Mouse (Mus musculus) forebrain, embryonic 11.5 days (tissue): ENCODE data around the gene Kars. TPM values are rescaled to one million over a fixed set of nuclear protein-coding genes. Genes with fewer than 3 reads are reported as not detected.

ENCODE experiments used
- ATAC-seq: fragments of 200-750 bp; cut with Nextera tagmentation; replicated peaks from 2 replicates; pipeline ENCODE4 v1.8.0; 2017; ENCODE audit warnings: moderate TSS enrichment; ENCODE audit not compliant: low FRiP score
- DNase-seq: peaks from one replicate; pipeline ENCODE4 v3.0.0-alpha.2; 2017; ENCODE audit warnings: low spot score
- H3K27ac ChIP-seq: fragments of 300-500 bp; sonication (generic); 2 replicates; pipeline ENCODE4 v1.5.1; 2014; ENCODE audit warnings: low read depth, low read length
- H3K27me3 ChIP-seq: fragments of 300-500 bp; sonication (generic); 2 replicates; pipeline ENCODE4 v1.6.1; 2014; ENCODE audit warnings: mild to moderate bottlenecking, low read length, mixed read lengths; ENCODE audit not compliant: control insufficient read depth, insufficient read depth
- H3K36me3 ChIP-seq: fragments of 300-500 bp; sonication (generic); 2 replicates; pipeline ENCODE4 v1.6.1; 2014; ENCODE audit warnings: mild to moderate bottlenecking, low read length, moderate library complexity, mixed read lengths; ENCODE audit not compliant: control insufficient read depth, insufficient read depth
- H3K4me1 ChIP-seq: fragments of 300-500 bp; sonication (generic); replicated peaks from 2 replicates; pipeline ENCODE4 v1.6.1; 2014; ENCODE audit warnings: low read length, mixed read lengths; ENCODE audit not compliant: control insufficient read depth, insufficient read depth
- H3K4me2 ChIP-seq: fragments of 300-500 bp; sonication (generic); 2 replicates; pipeline ENCODE4 v1.6.1; 2014; ENCODE audit warnings: low read depth, mild to moderate bottlenecking, low read length, moderate library complexity, mixed read lengths; ENCODE audit not compliant: severe bottlenecking
- H3K4me3 ChIP-seq: fragments of 300-500 bp; sonication (generic); 2 replicates; pipeline ENCODE4 v1.5.1; 2014; ENCODE audit warnings: low read depth, low read length
- H3K9ac ChIP-seq: fragments of 300-500 bp; sonication (generic); 2 replicates; pipeline ENCODE4 v1.6.1; 2014; ENCODE audit warnings: low read length
- H3K9me3 ChIP-seq: fragments of 300-500 bp; sonication (generic); 2 replicates; pipeline ENCODE4 v1.6.1; 2016; ENCODE audit warnings: low read length, mixed read lengths; ENCODE audit not compliant: control insufficient read depth
- WGBS: fragments of 180-500 bp; shearing (Covaris S2); extraction: QIAGEN DNeasy Blood & Tissue Kit; methylation state at CpG from one replicate; pipeline ENCODE4 v1.1.7; 2014; 5-methylcytosine and 5-hydroxymethylcytosine counted together
- polyA plus RNA-seq: library from polyadenylated mRNA; unstranded; fragments of >200 nt; fragmentation: Nextera tagmentation; extraction: Ambion mirVana; gene quantifications from 2 replicates; pipeline ENCODE4 v1.2.1, GENCODE M21; 2014

The Kars gene
- polyA plus RNA-seq, 1 experiment from 2014 or later: 261 TPM

GRCm38 (mm10) chr8:112033071-112033470 lies 21.9 kb upstream of the Kars start:
- Histone ChIP-seq H3K27ac (no peak overlapping the region), H3K27me3 (no peaks in the 10 kb centered on the region), H3K36me3 (no peaks in the 10 kb centered on the region), H3K4me3 (no peak overlapping the region), H3K9me3 (no peaks in the 10 kb centered on the region), H3K9ac (no peak overlapping the region), H3K4me2 (no peak overlapping the region), H3K4me1 (no peaks in the 10 kb centered on the region)
- DNase-seq (no peak), ATAC-seq (no peak)
- WGBS: 50% methylated on average over 7 of the region's 7 CpGs

GRCm38 (mm10) chr8:112030663-112031062 lies 19.5 kb upstream of the Kars start:
- Histone ChIP-seq H3K4me1 (no peaks in the 10 kb centered on the region), H3K9me3 (no peaks in the 10 kb centered on the region), H3K9ac (no peak overlapping the region), H3K36me3 (no peaks in the 10 kb centered on the region), H3K4me2 (no peak overlapping the region), H3K4me3 (no peak overlapping the region), H3K27ac (no peak overlapping the region), H3K27me3 (no peaks in the 10 kb centered on the region)
- no peak for DNase-seq
- WGBS: 49% methylated on average over 6 of the region's 6 CpGs
- ATAC-seq: no peak

GRCm38 (mm10) chr8:112029455-112029854 lies 18.3 kb upstream of the Kars start:
- Histone ChIP-seq H3K4me1 (no peaks in the 10 kb centered on the region), H3K36me3 (no peaks in the 10 kb centered on the region), H3K27ac (no peak overlapping the region), H3K9me3 (no peaks in the 10 kb centered on the region), H3K4me3 (no peak overlapping the region), H3K27me3 (no peaks in the 10 kb centered on the region), H3K4me2 (no peak overlapping the region), H3K9ac (no peak overlapping the region)
- ATAC-seq (no peak), DNase-seq (no peak)
- 89% methylated on average over 7 of the region's 7 CpGs for WGBS

- H3K27ac ChIP-seq: no peak within 1 kb of the TSS
- no peaks in the 10 kb centered on the region for H3K27me3 ChIP-seq
- H3K9ac ChIP-seq: no peak within 1 kb of the TSS
- 92% methylated on average over 11 of the region's 11 CpGs for WGBS
- peaks cover 3% of the 10 kb centered on the region for H3K36me3 ChIP-seq
- ATAC-seq (no peak), DNase-seq (no peak)
- H3K4me1 ChIP-seq: peaks cover 8% of the 10 kb centered on the region; the same call in 1 of the 2 replicates
- no peaks in the 10 kb centered on the region for H3K9me3 ChIP-seq
- H3K4me3 ChIP-seq: no peak within 1 kb of the TSS
- H3K4me2 ChIP-seq: no peak within 1 kb of the TSS
Observed at GRCm38 (mm10) chr8:112014936-112015335, 3.8 kb upstream of the Kars start, which contains the start of gene Gm6793. Gene Gm6793 (minus strand): TSS chr8:112015036.

GRCm38 (mm10) chr8:112011816-112012242 lies 706 bp upstream of the Kars start:
- H3K36me3 ChIP-seq: no peaks in the 10 kb centered on the region
- H3K4me2 ChIP-seq: peak overlapping the region; percentile 94
- H3K9me3 ChIP-seq: no peaks in the 10 kb centered on the region
- H3K27ac ChIP-seq: peak overlapping the region; percentile 18; the same call in 1 of the 2 replicates
- DNase-seq (peak; percentile 71), ATAC-seq (peak; percentile 42; the same call in 1 of the 2 replicates)
- H3K4me1 ChIP-seq: peaks cover 8% of the 10 kb centered on the region; the same call in 1 of the 2 replicates
- under 1% methylated on average over 39 of the region's 40 CpGs for WGBS
- H3K9ac ChIP-seq: peak overlapping the region; percentile 89
- H3K27me3 ChIP-seq: no peaks in the 10 kb centered on the region
- peak overlapping the region; percentile 92 for H3K4me3 ChIP-seq

GRCm38 (mm10) chr8:112009558-112009957 lies 1.6 kb downstream of the Kars start:
- Histone ChIP-seq H3K27me3 (no peaks in the 10 kb centered on the region), H3K27ac (no peak overlapping the region), H3K4me3 (no peak overlapping the region), H3K9ac (no peak overlapping the region), H3K9me3 (no peaks in the 10 kb centered on the region), H3K4me2 (no peak overlapping the region), H3K4me1 (peaks cover 8% of the 10 kb centered on the region; the same call in 1 of the 2 replicates), H3K36me3 (0 out of 2 replicates have a peak, but pooled peaks cover 4% of the 10 kb centered on the region)
- no peak for DNase-seq
- no peak for ATAC-seq
- 93% methylated on average over 7 of the region's 7 CpGs for WGBS

GRCm38 (mm10) chr8:112007669-112008068 lies 3.5 kb downstream of the Kars start:
- no peaks in the 10 kb centered on the region for H3K27me3 ChIP-seq
- no peak overlapping the region for H3K4me3 ChIP-seq
- H3K4me1 ChIP-seq: peaks cover 5% of the 10 kb centered on the region; the same call in 1 of the 2 replicates
- no peaks in the 10 kb centered on the region for H3K9me3 ChIP-seq
- H3K9ac ChIP-seq: no peak overlapping the region
- H3K27ac ChIP-seq: no peak overlapping the region
- DNase-seq (no peak), ATAC-seq (no peak)
- WGBS: 94% methylated on average over 2 of the region's 2 CpGs
- H3K4me2 ChIP-seq: no peak overlapping the region
- H3K36me3 ChIP-seq: peaks cover 9% of the 10 kb centered on the region; the same call in 1 of the 2 replicates

GRCm38 (mm10) chr8:112005601-112006000 lies 5.5 kb downstream of the Kars start:
- no peaks in the 10 kb centered on the region for H3K27me3 ChIP-seq
- H3K9ac ChIP-seq: no peak overlapping the region
- H3K27ac ChIP-seq: no peak overlapping the region
- H3K36me3 ChIP-seq: peaks cover 25% of the 10 kb centered on the region
- no peak overlapping the region for H3K4me3 ChIP-seq
- WGBS: 96% methylated on average over 6 of the region's 6 CpGs
- DNase-seq (no peak), ATAC-seq (no peak)
- no peaks in the 10 kb centered on the region for H3K9me3 ChIP-seq
- no peak overlapping the region for H3K4me2 ChIP-seq
- peaks cover 5% of the 10 kb centered on the region; the same call in 1 of the 2 replicates for H3K4me1 ChIP-seq

- H3K4me2 ChIP-seq: no peak overlapping the region
- no peak overlapping the region for H3K4me3 ChIP-seq
- H3K9me3 ChIP-seq: no peaks in the 10 kb centered on the region
- no peak overlapping the region for H3K27ac ChIP-seq
- H3K4me1 ChIP-seq: no peaks in the 10 kb centered on the region
- no peak overlapping the region for H3K9ac ChIP-seq
- no peak for DNase-seq
- H3K27me3 ChIP-seq: no peaks in the 10 kb centered on the region
- no peak for ATAC-seq
- peaks cover 33% of the 10 kb centered on the region for H3K36me3 ChIP-seq
Observed at GRCm38 (mm10) chr8:112004754-112005153, 6.4 kb downstream of the Kars start.
